Mouse (Mus musculus) lung, postnatal 0 days (tissue): Measurements from ENCODE around the gene Ms4a6d.

Experiments
- CTCF ChIP-seq: IDR thresholded peaks from 2 replicates; pipeline ENCODE4 v1.5.1; 2016; ENCODE audit warnings: antibody characterized with exemption, mild to moderate bottlenecking
- EP300 ChIP-seq: IDR thresholded peaks from 2 replicates; pipeline ENCODE4 v1.6.1; 2016; ENCODE audit warnings: antibody characterized with exemption, mild to moderate bottlenecking, control low read depth

- TF ChIP-seq CTCF (peak; percentile 75), EP300 (no peak)
Measured at GRCm38 (mm10) chr19:11602026-11602425, 2.6 kb downstream of the Ms4a6d start.
